Comparison of ENCODE assay signal across 8 mouse cellular contexts in genomic region chr13:59011530-59011903, GRCm38 (mm10).
DNase-seq lines count a peak whose midpoint lies in the region; ATAC-seq and TF ChIP-seq lines count a peak whose summit lies in the region.

No protein-coding gene starts in this region.

- intact Hi-C loops in heart, postnatal 14 days (cut with DNase I) = no loop called here

- peak overlapping the region; percentile 50 for H3K9ac ChIP-seq in forebrain, postnatal 0 days
- no peak overlapping the region for H3K9ac ChIP-seq in liver, embryonic 13.5 days
- peak overlapping the region; percentile 45 for H3K9ac ChIP-seq in neural tube, embryonic 12.5 days

- no peaks in the 10 kb centered on the region for H3K9me3 ChIP-seq in forebrain, postnatal 0 days (ENCODE audit: low read length)
- no peaks in the 10 kb centered on the region for H3K9me3 ChIP-seq in liver, embryonic 13.5 days (replicated peaks)
- H3K9me3 ChIP-seq in neural tube, embryonic 12.5 days = no peaks in the 10 kb centered on the region

- no peak for TF ChIP-seq CTCF in forebrain, postnatal 0 days (IDR thresholded peaks at IDR 0.05; ENCODE audit: low read depth)

- WGBS in forebrain, postnatal 0 days = under 1% methylated on average over 15 of the region's 15 CpGs
- 4% methylated on average over 15 of the region's 15 CpGs for WGBS in large intestine, adult 2 months
- WGBS in liver, embryonic 13.5 days (ENCODE audit: insufficient replicate concordance) = 9% methylated on average over 15 of the region's 15 CpGs
- under 1% methylated on average over 15 of the region's 15 CpGs for WGBS in neural tube, embryonic 12.5 days

- H3K36me3 ChIP-seq in forebrain, postnatal 0 days (ENCODE audit: insufficient read depth) = no peaks in the 10 kb centered on the region
- H3K36me3 ChIP-seq in liver, embryonic 13.5 days = no peaks in the 10 kb centered on the region
- H3K36me3 ChIP-seq in neural tube, embryonic 12.5 days = no peaks in the 10 kb centered on the region

- ATAC-seq in CD4-positive, CD25-positive, alpha-beta regulatory T cell, adult 4 months = no peak
- ATAC-seq in forebrain, postnatal 0 days = peak; percentile 98
- ATAC-seq in liver, embryonic 13.5 days (ENCODE audit: low read depth) = no peak
- ATAC-seq in neural tube, embryonic 12.5 days (ENCODE audit: low FRiP score, low read depth) = peak; percentile 96

- H3K4me3 ChIP-seq in forebrain, postnatal 0 days (ENCODE audit: low read depth, low read length) = peak overlapping the region; percentile 25
- no peak overlapping the region for H3K4me3 ChIP-seq in liver, embryonic 13.5 days (replicated peaks)
- 0 out of 2 replicates have a peak overlapping the region, but pooled peaks have one; percentile 3 for H3K4me3 ChIP-seq in neural tube, embryonic 12.5 days

- no peaks in the 10 kb centered on the region for H3K27me3 ChIP-seq in forebrain, postnatal 0 days (ENCODE audit: insufficient read depth, low read length)
- H3K27me3 ChIP-seq in liver, embryonic 13.5 days = no peaks in the 10 kb centered on the region
- no peaks in the 10 kb centered on the region for H3K27me3 ChIP-seq in neural tube, embryonic 12.5 days (replicated peaks)

- H3K27ac ChIP-seq in forebrain, postnatal 0 days (ENCODE audit: low read depth, low read length) = peak overlapping the region; percentile 77
- H3K27ac ChIP-seq in liver, embryonic 13.5 days = no peak overlapping the region
- H3K27ac ChIP-seq in neural tube, embryonic 12.5 days = peak overlapping the region; percentile 77

- H3K4me1 ChIP-seq in forebrain, postnatal 0 days (ENCODE audit: insufficient read depth) = peaks cover 18% of the 10 kb centered on the region; the same call in 1 of the 2 replicates
- no peaks in the 10 kb centered on the region for H3K4me1 ChIP-seq in liver, embryonic 13.5 days (replicated peaks)
- peaks cover 19% of the 10 kb centered on the region for H3K4me1 ChIP-seq in neural tube, embryonic 12.5 days

- peak overlapping the region; percentile 53 for H3K4me2 ChIP-seq in forebrain, postnatal 0 days (ENCODE audit: low read depth)
- H3K4me2 ChIP-seq in liver, embryonic 13.5 days = peak overlapping the region; percentile 43
- peak overlapping the region; percentile 60 for H3K4me2 ChIP-seq in neural tube, embryonic 12.5 days (replicated peaks)

- DNase-seq in CD4-positive, CD25-positive, alpha-beta regulatory T cell, adult 2 months (ENCODE audit: low read depth, low spot score) = peak; percentile 11
- DNase-seq in forebrain, postnatal 0 days = peak; percentile 89
- peak; percentile 54 to 70 for DNase-seq in heart, postnatal 14 days
- peak; percentile 8 for DNase-seq in large intestine, adult 2 months (ENCODE audit: low read depth, low spot score)
- DNase-seq in liver, embryonic 13.5 days = no peak
- peak; percentile 70 for DNase-seq in thymus, postnatal 0 days (ENCODE audit: low spot score)

Comparison
In these comparisons a context has a peak if more than half of its experiments do, and no peak if none do; other contexts are left out.
1. ATAC-seq: peak in forebrain, postnatal 0 days (single experiment) and neural tube, embryonic 12.5 days (single experiment); none in CD4-positive, CD25-positive, alpha-beta regulatory T cell, adult 4 months (single experiment) and liver, embryonic 13.5 days (single experiment).
2. Peak in every context shown above with its lines, with median percentiles within 50 percentile points of each other: H3K4me2 ChIP-seq.